Mouse (Mus musculus) thymus, postnatal 14 days (tissue): Measurements from ENCODE around the gene Mme.

ENCODE experiments used
- DNase-seq: peaks from one replicate; pipeline ENCODE4 v3.0.0; 2021

The Mme gene

GRCm38 (mm10) chr3:63351680-63352260 lies 110.4 kb downstream of the Mme start:
- no peak for DNase-seq

- no peak for DNase-seq
Measured at GRCm38 (mm10) chr3:63359512-63359911, 118.2 kb downstream of the Mme start.

- no peak for DNase-seq
Measured at GRCm38 (mm10) chr3:63384989-63385388, 143.7 kb downstream of the Mme start.

GRCm38 (mm10) chr3:63390774-63391173 lies 149.4 kb downstream of the Mme start:
- DNase-seq: no peak

- no peak for DNase-seq
Measured at GRCm38 (mm10) chr3:63391348-63391747, 150.0 kb downstream of the Mme start.

- DNase-seq: no peak
Measured at GRCm38 (mm10) chr3:63394424-63394941, 153.1 kb downstream of the Mme start.

- no peak for DNase-seq
Measured at GRCm38 (mm10) chr3:63398171-63398570, 156.8 kb downstream of the Mme start.

GRCm38 (mm10) chr3:63406438-63406837 lies 165.1 kb downstream of the Mme start:
- no peak for DNase-seq

GRCm38 (mm10) chr3:63411006-63411405 lies 169.7 kb downstream of the Mme start:
- DNase-seq: no peak

GRCm38 (mm10) chr3:63412220-63412937 lies 171.0 kb downstream of the Mme start:
- DNase-seq: no peak

GRCm38 (mm10) chr3:63413046-63413911 lies 171.9 kb downstream of the Mme start:
- no peak for DNase-seq

GRCm38 (mm10) chr3:63417284-63417683 lies 175.9 kb downstream of the Mme start:
- no peak for DNase-seq

- no peak for DNase-seq
Measured at GRCm38 (mm10) chr3:63417758-63418157, 176.4 kb downstream of the Mme start.

GRCm38 (mm10) chr3:63423552-63423951 lies 182.2 kb downstream of the Mme start:
- DNase-seq: no peak
